ENCODE assay signal across 20 mouse cellular contexts in the genomic region with DNA sequence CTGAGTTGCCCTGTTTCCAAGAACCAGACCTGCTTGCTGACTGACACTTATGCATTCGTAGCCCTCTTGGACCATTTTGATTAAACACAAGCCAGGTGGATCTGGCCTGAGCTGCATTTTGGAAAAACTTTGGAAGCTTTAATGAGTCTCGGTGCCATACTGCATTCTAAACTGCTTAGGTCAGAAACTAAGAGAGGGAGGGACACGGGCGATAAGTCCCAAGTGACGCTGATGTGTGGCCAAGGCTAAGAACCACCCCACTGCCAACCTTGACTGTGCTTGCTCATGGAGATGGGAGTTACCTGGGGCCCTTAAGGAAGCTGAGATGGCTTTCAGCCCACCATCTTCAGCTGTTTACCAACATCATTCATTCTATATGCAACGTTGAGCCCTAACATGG. TPM values are rescaled to one million over a fixed set of nuclear protein-coding genes. Genes with fewer than 3 reads are reported as not detected.
DNase-seq lines count a peak whose midpoint lies in the region; ATAC-seq and TF ChIP-seq lines count a peak whose summit lies in the region.
"Had no signal": no experiment of that assay in that cellular context is flagged by ENCODE, and none has a peak within 500 bp of the region (broad histone marks: within the 10 kb centered on the region; RNA-seq: fewer than 3 reads in every experiment).

No protein-coding gene starts in this region.

- TF ChIP-seq CTCF in lung, postnatal 0 days (IDR thresholded peaks at IDR 0.05) = no peak

- no peaks in the 10 kb centered on the region for H3K27me3 ChIP-seq in heart, embryonic 11.5 days (ENCODE audit: control insufficient read depth, insufficient read depth, low read length)
- H3K27me3 ChIP-seq in lung, postnatal 0 days (replicated peaks; ENCODE audit: insufficient read depth, low read length) = no peaks in the 10 kb centered on the region
- H3K27me3 ChIP-seq: embryonic facial prominence, embryonic 12.5 days; forebrain, embryonic 15.5 days; heart, embryonic 12.5 days; hindbrain, embryonic 13.5 days; intestine, embryonic 15.5 days had no signal

- peaks cover 26% of the 10 kb centered on the region for H3K4me1 ChIP-seq in heart, embryonic 11.5 days (ENCODE audit: control insufficient read depth, insufficient read depth, low read length)
- peaks cover 18% of the 10 kb centered on the region; the same call in 1 of the 2 replicates for H3K4me1 ChIP-seq in lung, postnatal 0 days (ENCODE audit: insufficient read depth, low read depth, low read length)

- H3K4me3 ChIP-seq in heart, embryonic 11.5 days (ENCODE audit: low read depth, low read length) = no peak overlapping the region
- no peak overlapping the region for H3K4me3 ChIP-seq in lung, postnatal 0 days (ENCODE audit: low read depth, low read length)
- H3K4me3 ChIP-seq: embryonic facial prominence, embryonic 12.5 days; forebrain, embryonic 15.5 days; heart, embryonic 12.5 days; hindbrain, embryonic 13.5 days; intestine, embryonic 15.5 days had no signal

- no peaks in the 10 kb centered on the region for H3K9me3 ChIP-seq in heart, embryonic 11.5 days (replicated peaks; ENCODE audit: control insufficient read depth, low read length)
- no peaks in the 10 kb centered on the region for H3K9me3 ChIP-seq in lung, postnatal 0 days (ENCODE audit: low read length)
- H3K9me3 ChIP-seq: embryonic facial prominence, embryonic 12.5 days; forebrain, embryonic 15.5 days; heart, embryonic 12.5 days; hindbrain, embryonic 13.5 days; intestine, embryonic 15.5 days had no signal

- H3K36me3 ChIP-seq in heart, embryonic 11.5 days (ENCODE audit: control insufficient read depth, insufficient read depth, low read length) = no peaks in the 10 kb centered on the region
- H3K36me3 ChIP-seq in lung, postnatal 0 days (ENCODE audit: insufficient read depth, low read length) = no peaks in the 10 kb centered on the region
- H3K36me3 ChIP-seq: embryonic facial prominence, embryonic 12.5 days; forebrain, embryonic 15.5 days; heart, embryonic 12.5 days; hindbrain, embryonic 13.5 days; intestine, embryonic 15.5 days had no signal

- TF ChIP-seq EP300 in lung, postnatal 0 days (IDR thresholded peaks at IDR 0.05) = no peak

- H3K27ac ChIP-seq in heart, embryonic 11.5 days (ENCODE audit: low read depth, low read length) = no peak overlapping the region
- peak overlapping the region; percentile 95 for H3K27ac ChIP-seq in lung, postnatal 0 days (ENCODE audit: low read length)
- H3K27ac ChIP-seq: embryonic facial prominence, embryonic 12.5 days; forebrain, embryonic 15.5 days; hindbrain, embryonic 13.5 days; hindbrain, postnatal 0 days had no signal

- DNase-seq in adrenal gland, adult 2 months = peak; percentile 50
- DNase-seq in adrenal gland, postnatal 25 days = no peak
- peak; percentile 49 to 63 for DNase-seq in heart, adult 18-20 months
- peak; percentile 48 for DNase-seq in kidney, adult 9 months
- DNase-seq in kidney, postnatal 14 days = no peak
- peak; percentile 71 for DNase-seq in lung, postnatal 0 days (ENCODE audit: low spot score)
- DNase-seq in lung, postnatal 36 days = no peak
- DNase-seq: adrenal gland, postnatal 14 days; B cell, adult 2 months; cerebellum, adult 8-10 months; cerebellum, postnatal 14 days; gastrocnemius, postnatal 10 days had no signal

- no peak overlapping the region for H3K4me2 ChIP-seq in heart, embryonic 11.5 days
- no peak overlapping the region for H3K4me2 ChIP-seq in lung, postnatal 0 days (replicated peaks; ENCODE audit: low read depth, low read length)
- H3K4me2 ChIP-seq: embryonic facial prominence, embryonic 12.5 days; forebrain, embryonic 15.5 days; heart, embryonic 12.5 days; hindbrain, embryonic 13.5 days had no signal

- no peak overlapping the region for H3K9ac ChIP-seq in heart, embryonic 11.5 days (ENCODE audit: low read depth, low read length)
- no peak overlapping the region for H3K9ac ChIP-seq in lung, postnatal 0 days (replicated peaks; ENCODE audit: low read depth)
- H3K9ac ChIP-seq: embryonic facial prominence, embryonic 12.5 days; forebrain, embryonic 15.5 days; heart, embryonic 12.5 days; hindbrain, embryonic 13.5 days; intestine, embryonic 15.5 days had no signal

- ATAC-seq in heart, embryonic 11.5 days (replicated peaks; ENCODE audit: insufficient number of reproducible peaks, low FRiP score, low TSS enrichment) = no peak
- no peak for ATAC-seq in lung, postnatal 0 days
- ATAC-seq: CD4-positive, CD25-positive, alpha-beta regulatory T cell, adult 4 months; forebrain, embryonic 15.5 days; hindbrain, postnatal 0 days; intestine, embryonic 15.5 days had no signal

- 72% methylated on average over 6 of the region's 6 CpGs for WGBS in heart, embryonic 11.5 days (ENCODE audit: insufficient replicate concordance)
- WGBS in lung, postnatal 0 days = 44% methylated on average over 6 of the region's 6 CpGs

RNA-seq across cellular contexts. Expression of a gene that starts 55.0 kb away (rescaled TPM):
- 10 to 100 TPM; 45.6 to 76.4 TPM for total RNA-seq in adrenal gland, adult 2 months (2021)
- polyA plus RNA-seq in adrenal gland, adult 2 months (2012; rRNA removed) = 22.6 and 25.3 TPM in 2 replicates
- total RNA-seq in adrenal gland, postnatal 25 days (2021) = 57.7 and 71.2 TPM in 2 replicates
- 10 to 100 TPM; 36.7 to 51.5 TPM for total RNA-seq in heart, adult 18-20 months (2021)
- polyA plus RNA-seq in heart, embryonic 11.5 days (2014; fragmentation: Nextera tagmentation; extraction: Ambion mirVana) = 3.2 and 4.0 TPM in 2 replicates
- 8.4 and 11.9 TPM in 2 replicates for polyA plus RNA-seq in lung, postnatal 0 days (2015; fragmentation: Nextera tagmentation; extraction: Ambion mirVana)

Comparison
In these comparisons a context has a peak if more than half of its experiments do, and no peak if none do; other contexts are left out.
1. DNase-seq: peak in adrenal gland, adult 2 months (single experiment), heart, adult 18-20 months (2 of 2), kidney, adult 9 months (single experiment) and lung, postnatal 0 days (single experiment); none in adrenal gland, postnatal 25 days (single experiment), kidney, postnatal 14 days (single experiment) and lung, postnatal 36 days (single experiment).